Mouse (Mus musculus): ENCODE data around the gene Trip12. TPM values are rescaled to one million over a fixed set of nuclear protein-coding genes. Genes with fewer than 3 reads are reported as not detected.

Trip12 gene
- polyA plus RNA-seq, 1 experiment from 2014 or later, result 51.0 TPM

DNA sequence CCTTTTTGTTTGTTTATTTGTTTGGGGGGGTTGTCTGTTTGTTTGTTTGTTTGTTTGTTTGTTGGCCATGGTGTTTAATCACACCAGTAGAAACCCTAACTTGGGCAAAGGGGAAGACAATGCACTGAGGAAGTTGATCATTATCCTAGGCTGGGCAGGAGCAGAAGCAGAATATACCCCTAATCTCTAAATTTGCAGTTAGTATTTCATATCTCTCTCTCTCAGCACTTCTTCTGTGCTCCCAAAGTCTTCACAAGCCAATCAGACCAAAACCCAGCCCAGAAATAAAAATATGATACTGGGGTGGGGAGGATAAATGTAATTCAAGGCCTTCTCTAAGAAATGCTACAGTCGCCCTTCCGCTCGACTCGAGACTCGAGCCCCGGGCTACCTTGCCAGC, 140.1 kb downstream of the Trip12 start:
- H3K27me3 ChIP-seq, result peaks cover 21% of the 10 kb centered on the region
- no peaks in the 10 kb centered on the region for H3K9me3 ChIP-seq (replicated peaks)
- ATAC-seq (replicated peaks; ENCODE audit: insufficient number of reproducible peaks, insufficient read depth, low FRiP score, low read depth), result no peak
- H3K27ac ChIP-seq, result no peak overlapping the region
- 95% methylated on average over 6 of the region's 6 CpGs for WGBS
- no peak overlapping the region for H3K9ac ChIP-seq
- peaks cover 8% of the 10 kb centered on the region for H3K4me1 ChIP-seq (replicated peaks)
- H3K4me3 ChIP-seq, result no peak overlapping the region
- H3K36me3 ChIP-seq, result no peaks in the 10 kb centered on the region
- H3K4me2 ChIP-seq, result no peak overlapping the region

DNA sequence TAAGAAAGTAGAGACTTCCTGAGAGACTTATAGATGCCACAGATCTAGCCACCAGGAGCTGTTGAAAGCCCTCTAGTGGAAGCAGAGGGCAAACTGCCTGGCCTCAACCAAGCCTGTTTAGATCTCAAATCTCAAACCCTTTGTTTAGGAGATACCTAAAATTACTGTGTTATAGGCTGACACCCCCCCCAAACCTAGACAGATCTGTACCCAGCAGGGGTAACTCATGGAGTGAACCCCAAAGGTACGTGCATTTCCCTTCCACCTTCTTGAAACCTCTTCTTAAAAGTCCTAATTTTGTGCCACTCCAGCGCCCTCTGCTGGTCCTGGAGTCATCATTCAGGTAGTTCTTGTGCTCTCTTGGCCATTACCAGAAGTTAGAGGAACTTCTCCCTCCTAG, 143.2 kb downstream of the Trip12 start:
- ATAC-seq (replicated peaks; ENCODE audit: insufficient number of reproducible peaks, insufficient read depth, low FRiP score, low read depth), result no peak
- no peaks in the 10 kb centered on the region for H3K36me3 ChIP-seq
- peaks cover 9% of the 10 kb centered on the region for H3K4me1 ChIP-seq (replicated peaks)
- no peak overlapping the region for H3K4me3 ChIP-seq
- peaks cover 40% of the 10 kb centered on the region for H3K27me3 ChIP-seq
- H3K27ac ChIP-seq, result no peak overlapping the region
- WGBS, result 1% methylated on average over 2 of the region's 2 CpGs
- no peaks in the 10 kb centered on the region for H3K9me3 ChIP-seq (replicated peaks)
- no peak overlapping the region for H3K4me2 ChIP-seq
- no peak overlapping the region for H3K9ac ChIP-seq

DNA sequence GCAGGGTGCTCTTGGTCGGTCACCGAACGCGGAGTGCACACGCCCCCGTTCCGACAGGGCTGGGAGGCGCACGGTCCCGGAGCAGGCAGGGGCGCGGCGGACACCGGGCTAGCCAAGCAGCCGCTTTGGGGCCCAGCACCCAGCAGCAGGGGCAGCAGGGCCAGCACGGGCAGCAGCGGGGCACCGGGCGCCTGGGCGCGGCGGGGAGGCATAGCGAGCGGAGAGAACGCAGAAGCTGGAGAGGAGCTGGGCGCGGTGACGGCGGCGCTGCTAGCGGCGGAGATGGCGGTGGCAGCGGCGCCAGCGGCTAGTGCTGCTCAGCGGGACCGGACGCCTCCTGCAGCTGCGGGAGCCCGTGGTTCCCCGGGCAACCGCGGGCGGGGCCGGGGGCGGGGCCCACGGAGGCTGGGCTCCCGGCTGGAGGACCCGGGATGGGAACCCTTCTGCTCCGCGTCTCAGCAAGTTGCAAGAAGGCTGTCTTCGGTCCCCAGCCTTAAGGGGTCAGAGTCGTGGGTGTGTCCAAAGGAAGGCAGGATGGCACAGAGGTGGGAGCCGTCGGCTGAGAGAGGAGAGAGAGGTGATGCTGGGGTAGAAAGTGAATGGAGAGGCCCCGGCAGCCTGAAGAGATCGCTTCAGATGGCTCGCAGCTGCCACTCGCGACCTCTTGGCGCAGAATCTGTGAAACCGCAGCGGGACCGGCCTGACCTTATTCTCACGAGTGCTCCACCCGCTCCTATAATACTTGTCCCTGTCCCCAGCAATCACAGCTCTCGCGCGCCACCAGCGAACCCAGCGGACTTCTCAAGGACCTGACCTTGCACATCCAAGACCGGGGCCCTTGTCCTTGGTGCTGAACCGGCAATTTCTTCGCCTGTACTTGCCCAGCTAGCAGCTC, 144.6 kb downstream of the Trip12 start, which contains the start of gene Dner:
Gene Dner, minus strand, starts transcription at position 705 of the 895 bp plus-strand sequence.
- ATAC-seq (replicated peaks; ENCODE audit: insufficient number of reproducible peaks, insufficient read depth, low FRiP score, low read depth), result peak; percentile 80
- Histone ChIP-seq H3K4me2 (peak within 1 kb of the TSS; percentile 76), H3K36me3 (no peaks in the 10 kb centered on the region), H3K27me3 (peaks cover 41% of the 10 kb centered on the region), H3K4me1 (replicated peaks) (peaks cover 9% of the 10 kb centered on the region), H3K4me3 (peak within 1 kb of the TSS; percentile 46), H3K9ac (no peak within 1 kb of the TSS), H3K9me3 (replicated peaks) (no peaks in the 10 kb centered on the region), H3K27ac (no peak within 1 kb of the TSS)
- 1% methylated on average over 74 of the region's 75 CpGs for WGBS

DNA sequence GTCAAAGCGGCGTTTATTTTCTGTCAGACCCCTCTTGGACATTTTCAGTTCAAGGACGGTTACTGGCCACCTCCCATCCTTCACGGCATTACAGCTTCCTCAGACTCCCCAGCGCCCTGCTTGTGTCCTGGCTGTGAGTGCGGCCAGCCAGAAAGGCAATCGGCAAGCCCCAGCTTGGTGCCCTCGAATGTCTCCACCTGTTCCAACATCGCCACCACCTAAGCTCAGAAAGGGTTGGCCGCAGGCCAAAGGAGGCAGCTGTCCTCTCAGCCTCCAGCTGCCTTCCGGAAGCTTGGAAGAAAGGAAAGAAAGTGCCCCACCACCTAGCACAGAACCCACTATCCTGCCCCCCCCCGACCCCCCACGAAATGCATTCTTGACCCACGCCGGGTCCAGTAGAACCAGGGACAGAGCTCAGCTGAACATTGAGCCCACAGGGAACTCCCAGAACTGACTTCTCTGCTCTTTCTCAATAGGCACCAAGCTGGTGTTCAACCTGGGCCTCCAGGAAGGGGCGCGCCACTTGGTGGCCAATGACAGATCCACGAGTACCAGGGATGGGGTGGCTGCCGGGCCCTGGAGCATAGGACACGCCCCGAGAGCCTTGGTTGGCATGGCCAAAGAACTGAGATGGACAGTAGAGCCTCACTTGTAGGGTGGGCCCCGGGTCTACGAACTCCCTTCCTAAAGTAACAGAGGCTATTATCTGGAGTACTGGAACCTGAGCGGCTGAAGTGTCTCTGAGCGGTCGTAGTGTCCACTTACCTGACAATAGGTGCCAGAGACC, 145.4 kb downstream of the Trip12 start:
- no peak overlapping the region for H3K9ac ChIP-seq
- WGBS, result 19% methylated on average over 26 of the region's 26 CpGs
- peak overlapping the region; percentile 46 for H3K4me3 ChIP-seq
- no peak overlapping the region for H3K27ac ChIP-seq
- H3K36me3 ChIP-seq, result no peaks in the 10 kb centered on the region
- H3K27me3 ChIP-seq, result peaks cover 44% of the 10 kb centered on the region
- H3K4me2 ChIP-seq, result peak overlapping the region; percentile 76
- H3K4me1 ChIP-seq (replicated peaks), result peaks cover 9% of the 10 kb centered on the region
- ATAC-seq (replicated peaks; ENCODE audit: insufficient number of reproducible peaks, insufficient read depth, low FRiP score, low read depth), result 0 out of 2 replicates have a peak, but pooled peaks have one; percentile 17
- no peaks in the 10 kb centered on the region for H3K9me3 ChIP-seq (replicated peaks)

DNA sequence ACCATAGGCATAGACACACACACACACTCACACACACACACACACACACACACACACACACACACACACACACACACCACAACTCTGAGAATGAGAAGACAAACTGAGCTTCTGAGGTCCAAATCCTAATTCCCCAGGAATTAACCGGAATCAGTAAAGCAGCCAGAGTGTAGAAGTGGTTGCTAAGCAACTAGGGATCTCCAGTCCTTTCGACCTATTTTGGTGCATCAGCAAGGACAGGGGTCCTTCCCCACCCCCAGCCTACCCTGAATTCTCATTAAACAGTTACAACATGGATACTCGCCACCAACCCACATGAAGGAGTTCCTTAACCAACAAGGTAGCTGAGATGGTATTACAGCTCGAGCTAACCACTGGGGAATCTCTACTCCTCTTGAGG, 162.4 kb downstream of the Trip12 start:
- Histone ChIP-seq H3K27ac (no peak overlapping the region), H3K4me2 (no peak overlapping the region), H3K4me3 (no peak overlapping the region), H3K27me3 (no peaks in the 10 kb centered on the region), H3K4me1 (replicated peaks) (no peaks in the 10 kb centered on the region), H3K9ac (no peak overlapping the region), H3K36me3 (no peaks in the 10 kb centered on the region), H3K9me3 (replicated peaks) (no peaks in the 10 kb centered on the region)
- WGBS, result 63% methylated on average over 4 of the region's 4 CpGs
- ATAC-seq (replicated peaks; ENCODE audit: insufficient number of reproducible peaks, insufficient read depth, low FRiP score, low read depth), result no peak

Small RNA genes within 50 kb of the gene (microRNA-seq; reads per million reads assigned to microRNA genes)
- 1.7 reads per million for gene Mir5126

Other genes starting within 250 kb of the Trip12 start
- 0.67 and 1.3 TPM in 2 replicates for gene Dner, start 144.3 kb downstream of the Trip12 start, polyA plus RNA-seq (2015; fragmentation: Nextera tagmentation; extraction: Ambion mirVana)
- 6.8 and 7.3 TPM in 2 replicates for gene Fbxo36, start 675 bp downstream of the Trip12 start, polyA plus RNA-seq (2015; fragmentation: Nextera tagmentation; extraction: Ambion mirVana)
- gene Slc16a14, start 94.6 kb upstream of the Trip12 start, polyA plus RNA-seq (2015; fragmentation: Nextera tagmentation; extraction: Ambion mirVana), result 0.05 and 0.14 TPM in 2 replicates

All from heart, embryonic 15.5 days (tissue).